Mouse (Mus musculus) layer of hippocampus, adult 11-12 months (tissue): ENCODE measurements around the gene Abca3.
A peak's percentile ranks its signal among the peaks of the same experiment; 100 is the strongest.
"Not testable (repeated sequence)": the region's sequence is repeated elsewhere in the genome, so short reads cannot be mapped to it uniquely, and the experiment has no call there.

Source experiments
- DNase-seq: peaks from one replicate; pipeline ENCODE4 v3.0.0; 2022; ENCODE audit warnings: low spot score

Gene Abca3

GRCm38 (mm10) chr17:24441148-24441547, 89.4 kb downstream of the Abca3 start:
- no peak for DNase-seq

DNA sequence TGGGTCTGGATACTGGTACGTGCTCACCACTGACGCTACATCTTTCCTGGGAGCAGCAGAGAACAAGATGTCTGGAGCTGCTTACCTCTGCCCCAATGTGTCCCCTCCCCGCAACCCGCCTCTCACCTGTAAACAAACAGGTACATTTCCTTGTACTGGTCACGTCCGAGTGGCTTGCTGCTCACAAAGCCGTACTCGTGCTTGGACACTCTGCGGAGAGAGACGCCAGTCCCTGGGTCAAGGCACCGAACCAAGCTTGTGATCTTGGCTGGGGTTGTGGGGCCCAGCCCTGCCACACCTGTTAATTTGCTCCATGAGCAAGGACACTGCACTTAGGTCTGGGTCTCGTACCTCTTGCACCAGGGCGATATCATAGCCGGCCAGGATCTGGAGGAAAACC, 90.4 kb downstream of the Abca3 start:
- no peak for DNase-seq

GRCm38 (mm10) chr17:24442632-24443155, 90.9 kb downstream of the Abca3 start, which contains the start of gene Dnase1l2:
Gene Dnase1l2 (minus strand): TSS chr17:24443105.
- DNase-seq = no peak

DNA sequence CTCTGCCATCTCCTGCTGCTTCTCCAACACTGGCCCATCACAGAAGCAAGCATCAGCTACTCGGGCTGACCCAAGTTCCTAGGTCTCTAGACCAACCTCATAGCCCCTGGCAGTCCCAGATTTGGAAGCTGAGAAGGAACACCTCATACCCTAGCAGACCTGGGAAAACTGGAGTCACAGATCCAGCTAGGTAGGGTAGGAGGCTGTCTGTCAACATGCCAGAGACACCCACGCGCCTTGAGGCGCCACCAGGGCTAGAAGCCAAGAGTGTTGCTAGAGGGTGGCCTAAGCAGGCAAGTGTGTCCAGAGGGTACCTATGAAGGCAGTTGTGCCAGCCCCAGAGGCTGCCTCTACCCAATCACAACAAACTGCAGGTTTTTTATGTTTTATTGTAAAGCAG, 91.7 kb downstream of the Abca3 start:
- DNase-seq = peak; percentile 48

- DNase-seq = no peak
These were observed 94.8 kb downstream of the Abca3 start for GRCm38 (mm10) chr17:24446590-24446989.

GRCm38 (mm10) chr17:24449507-24449906, 97.8 kb downstream of the Abca3 start:
- DNase-seq = no peak

DNA sequence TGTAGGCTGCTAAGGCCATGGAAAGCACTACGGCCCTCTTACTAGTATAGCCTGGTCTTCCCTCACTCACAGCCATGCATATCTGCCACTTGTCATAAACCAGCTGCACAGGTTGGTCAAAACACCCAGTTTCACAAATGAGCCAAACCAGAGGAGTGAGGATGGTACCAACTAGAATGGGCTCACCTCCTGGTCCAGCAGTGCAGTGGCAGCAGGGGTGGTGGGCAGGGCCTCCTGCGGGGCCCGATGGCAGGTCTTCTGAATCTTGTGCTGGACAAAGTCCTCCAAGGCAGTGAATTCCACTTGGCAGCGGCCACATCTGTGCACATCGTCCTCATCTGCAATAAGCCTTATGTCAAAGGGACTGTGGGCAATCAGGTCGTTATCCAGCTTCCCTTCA, 99.5 kb downstream of the Abca3 start:
- no peak for DNase-seq

DNA sequence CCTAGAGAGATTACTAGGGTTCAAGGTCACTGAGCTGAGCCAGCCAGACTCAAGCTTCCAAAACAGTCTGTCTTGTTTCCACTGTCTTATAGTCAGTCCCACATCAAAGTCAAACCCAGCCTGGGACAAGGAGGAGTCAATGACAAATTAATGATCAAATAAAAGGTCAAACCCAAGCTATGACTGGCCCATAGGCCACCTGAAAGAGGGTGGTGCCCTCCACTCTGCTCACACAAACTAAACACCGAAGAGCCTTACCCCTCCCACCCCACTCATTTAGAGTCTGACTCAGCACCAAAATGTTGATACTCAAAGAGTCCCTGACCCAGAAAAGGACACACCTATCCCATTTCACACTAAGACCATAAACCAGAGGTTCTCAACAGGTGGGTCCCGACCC, 101.6 kb downstream of the Abca3 start:
- no peak for DNase-seq

DNA sequence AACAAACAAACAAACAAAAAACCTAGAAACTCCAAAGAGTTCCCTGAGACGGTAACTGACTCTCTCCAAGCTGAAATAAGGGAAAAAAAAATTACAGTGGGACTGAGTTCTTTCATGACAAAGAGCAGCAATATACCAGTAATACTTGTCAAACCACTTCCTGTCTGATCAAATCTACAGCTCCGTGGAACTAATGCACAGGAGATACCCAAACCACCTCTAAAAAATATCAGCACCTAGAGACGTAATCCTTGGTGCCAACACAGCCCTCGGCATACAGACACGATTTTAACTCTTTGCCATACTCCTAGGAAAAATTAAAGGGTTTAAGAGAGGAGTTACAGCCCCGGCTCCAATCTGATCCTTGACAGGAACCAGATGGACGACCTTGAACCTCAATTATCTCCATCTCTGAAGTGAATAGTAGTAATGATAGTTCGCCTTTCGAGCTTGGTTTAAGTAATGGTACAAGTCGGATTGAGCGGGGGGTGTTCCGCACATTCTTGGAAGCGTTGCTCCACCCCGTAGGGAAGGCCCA, 102.5 kb downstream of the Abca3 start:
- DNase-seq = no peak

DNA sequence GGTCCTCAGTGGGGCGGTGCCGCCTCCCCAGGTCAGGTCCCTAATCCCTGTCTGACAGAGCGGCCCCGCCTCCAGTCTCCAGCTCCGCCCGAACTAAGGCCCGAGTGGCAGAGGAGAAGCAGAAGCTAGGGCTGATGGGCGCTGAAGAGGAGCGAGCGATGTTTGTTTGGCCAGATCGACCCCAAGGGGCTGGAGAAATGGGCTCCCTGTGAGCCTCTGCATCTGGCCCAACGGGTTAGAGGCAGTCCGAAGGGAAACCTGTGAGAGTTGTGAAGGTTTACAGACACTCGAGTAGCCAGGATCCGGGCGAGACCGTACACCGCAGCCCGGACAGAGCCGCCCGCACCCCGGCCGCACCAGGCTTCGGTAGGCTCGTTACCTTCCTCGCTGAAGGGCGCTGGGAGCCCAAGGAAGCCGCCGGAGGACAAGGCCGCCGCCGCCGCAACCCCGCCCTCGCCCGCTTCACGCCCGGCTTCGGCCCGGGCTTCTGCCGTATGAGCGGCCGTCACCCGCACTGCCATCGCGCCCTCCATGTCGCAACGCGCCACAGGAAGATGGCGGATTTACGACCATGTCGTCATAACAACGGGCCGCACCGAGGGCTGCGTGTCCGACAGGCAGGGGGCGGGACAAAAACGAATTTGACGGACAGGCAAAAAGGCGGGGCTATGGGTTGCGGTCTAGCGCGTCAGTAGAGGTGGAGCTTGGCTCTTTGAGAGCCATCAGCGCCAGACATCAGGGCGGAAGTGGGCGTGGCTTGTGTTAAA, 103.2 kb downstream of the Abca3 start:
- DNase-seq = peak; percentile 99

DNA sequence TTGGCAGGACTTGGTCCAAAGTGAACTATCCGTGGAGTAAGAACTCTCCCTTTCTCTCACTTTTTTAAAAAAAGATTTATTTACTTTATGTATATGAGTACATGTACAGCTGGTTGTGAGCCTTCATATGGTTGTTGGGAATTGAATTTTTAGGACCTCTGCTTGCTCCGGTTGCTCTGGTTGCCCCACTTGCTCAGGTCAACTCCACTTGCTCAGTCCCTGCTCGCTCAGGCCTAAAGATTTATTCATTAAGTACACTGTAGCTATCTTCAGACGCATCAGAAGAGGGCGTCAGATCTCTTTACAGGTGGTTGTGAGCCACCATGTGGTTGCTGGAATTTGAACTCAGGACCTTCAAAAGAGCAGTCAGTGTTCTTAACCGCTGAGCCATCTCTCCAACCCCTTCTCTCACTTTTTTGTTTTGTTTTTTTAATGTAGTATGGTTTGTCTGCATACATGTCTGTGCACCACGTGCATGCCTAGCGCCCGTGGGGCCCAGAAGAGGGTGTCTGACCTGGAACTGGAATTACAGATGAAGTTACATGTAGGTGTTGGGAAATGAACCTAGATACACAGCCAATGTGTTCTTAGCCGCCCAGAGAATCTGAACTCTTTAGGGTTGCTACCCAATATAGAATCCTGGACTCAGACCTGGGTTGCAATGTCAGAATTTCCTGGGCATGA, 103.9 kb downstream of the Abca3 start:
- not testable (repeated sequence) for DNase-seq
